Mouse (Mus musculus) myocyte (in vitro differentiated cells): Measurements from ENCODE around the gene Pkp1. TPM values are rescaled to one million over a fixed set of nuclear protein-coding genes. Genes with fewer than 3 reads are reported as not detected.

Experiments used
- H3K27me3 ChIP-seq: one replicate; pipeline ENCODE4 v1.6.1; 2011; ENCODE audit not compliant: control insufficient read depth, insufficient read depth, insufficient read length
- H3K36me3 ChIP-seq: one replicate; pipeline ENCODE4 v1.6.1; 2011; ENCODE audit not compliant: control insufficient read depth, insufficient read depth
- H3K4me2 ChIP-seq: one replicate; pipeline ENCODE4 v1.6.1; 2011; ENCODE audit warnings: low read depth, control low read depth
- H3K4me3 ChIP-seq: one replicate; pipeline ENCODE4 v1.5.1; 2011; ENCODE audit warnings: mild to moderate bottlenecking, control low read depth, moderate library complexity
- H3K79me2 ChIP-seq: one replicate; pipeline ENCODE4 v1.6.1; 2011; ENCODE audit not compliant: control insufficient read depth, insufficient read depth
- H3ac ChIP-seq: one replicate; pipeline ENCODE4 v1.6.1; 2011; ENCODE audit not compliant: control insufficient read depth, insufficient read length
- CEBPB ChIP-seq: IDR thresholded peaks from 2 replicates; pipeline ENCODE4 v1.6.1; 2011; ENCODE audit warnings: mild to moderate bottlenecking, moderate library complexity; ENCODE audit not compliant: poor library complexity, insufficient read depth, severe bottlenecking
- E2F4 ChIP-seq: IDR thresholded peaks from one replicate; pipeline ENCODE4 v1.6.1; 2011; ENCODE audit warnings: mild to moderate bottlenecking, control low read depth, moderate library complexity; ENCODE audit not compliant: insufficient read depth
- MAX ChIP-seq: IDR thresholded peaks from one replicate; pipeline ENCODE4 v1.6.1; 2011; ENCODE audit warnings: low read depth, mild to moderate bottlenecking, control low read depth
- MYOD1 ChIP-seq, 3 experiments: IDR thresholded peaks; one replicate each; pipeline ENCODE4 v1.6.1; 2011; ENCODE audit warnings: control low read depth in 2 of 3, low read depth in 2 of 3, mild to moderate bottlenecking in 2 of 3, moderate library complexity in 1 of 3; ENCODE audit not compliant: insufficient read length in 2 of 3, control insufficient read depth in 1 of 3
- MYOG ChIP-seq, 3 experiments: IDR thresholded peaks; one replicate each; pipeline ENCODE4 v1.6.1; 2011; ENCODE audit warnings: control low read depth in 2 of 3, low read depth in 2 of 3, mild to moderate bottlenecking in 2 of 3; ENCODE audit not compliant: insufficient read length in 2 of 3, control insufficient read depth in 1 of 3, insufficient read depth in 1 of 3
- POLR2A ChIP-seq: IDR thresholded peaks from one replicate; pipeline ENCODE4 v1.6.1; 2011; ENCODE audit warnings: low read depth, mild to moderate bottlenecking, control low read depth, moderate library complexity; ENCODE audit not compliant: insufficient read length
- POLR2AphosphoS2 ChIP-seq: IDR thresholded peaks from one replicate; pipeline ENCODE4 v1.6.1; 2011; ENCODE audit warnings: low read depth, control low read depth; ENCODE audit not compliant: insufficient read length
- REST ChIP-seq: IDR thresholded peaks from one replicate; pipeline ENCODE4 v1.6.1; 2011; ENCODE audit warnings: mild to moderate bottlenecking, control low read depth, moderate library complexity; ENCODE audit not compliant: insufficient read depth, insufficient read length
- SRF ChIP-seq: IDR thresholded peaks from one replicate; pipeline ENCODE4 v1.6.1; 2011; ENCODE audit warnings: low read depth; ENCODE audit not compliant: control insufficient read depth, insufficient read length
- TCF12 ChIP-seq: IDR thresholded peaks from one replicate; pipeline ENCODE4 v1.6.1; 2011; ENCODE audit warnings: mild to moderate bottlenecking, control low read depth; ENCODE audit not compliant: poor library complexity, insufficient read depth, severe bottlenecking
- TCF3 ChIP-seq: IDR thresholded peaks from one replicate; pipeline ENCODE4 v1.6.1; 2011; ENCODE audit warnings: low read depth, control low read depth; ENCODE audit not compliant: insufficient read length
- USF1 ChIP-seq: IDR thresholded peaks from one replicate; pipeline ENCODE4 v1.6.1; 2011; ENCODE audit warnings: low read depth, mild to moderate bottlenecking, control low read depth, moderate library complexity
- polyA plus RNA-seq: library from polyadenylated mRNA; unstranded; fragments of >200 nt; fragmentation: generic; extraction: Trizol; gene quantifications from one replicate; pipeline ENCODE4 v1.2.1, GENCODE M21; 2012; ENCODE audit warnings: missing spikeins

Gene Pkp1
- polyA plus RNA-seq, 1 experiment, result 74.8 TPM

DNA sequence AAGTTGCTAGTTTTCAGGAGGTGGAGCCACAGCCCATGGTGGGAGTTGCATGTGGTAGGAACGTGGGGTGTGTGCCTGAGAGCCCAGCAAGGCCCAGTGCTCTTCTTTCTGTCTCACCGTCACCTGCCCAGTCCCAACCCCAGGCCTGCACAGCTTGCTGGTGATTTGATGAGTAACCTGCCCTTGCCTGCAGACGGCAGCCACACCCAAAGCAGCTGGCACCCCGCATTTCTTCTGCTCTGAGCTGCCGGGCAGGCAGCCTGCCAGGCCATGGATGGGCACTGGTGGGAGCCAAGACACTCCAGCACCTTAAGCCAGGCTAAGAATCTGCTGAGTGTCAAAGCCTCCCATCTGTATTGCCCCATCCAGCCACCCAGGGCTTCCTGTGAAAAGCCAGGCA lies 6.8 kb upstream of the Pkp1 start:
- no peaks in the 10 kb centered on the region for H3K79me2 ChIP-seq
- H3K4me3 ChIP-seq, result no peak overlapping the region
- TF ChIP-seq CEBPB, result no peak
- peak; percentile 74 for TF ChIP-seq TCF3
- TF ChIP-seq MYOD1 (IDR thresholded peaks at IDR 0.05; ENCODE audit: control insufficient read depth in 1 of 3, insufficient read length in 2 of 3, low read depth in 2 of 3), result peak in 2 of 3 experiments; percentile 89 to 99
- TF ChIP-seq POLR2AphosphoS2, result no peak
- TF ChIP-seq USF1, result no peak
- TF ChIP-seq MAX, result no peak
- TF ChIP-seq SRF, result no peak
- TF ChIP-seq POLR2A, result no peak
- TF ChIP-seq MYOG (IDR thresholded peaks at IDR 0.05; ENCODE audit: control insufficient read depth in 1 of 3, insufficient read depth in 1 of 3, insufficient read length in 2 of 3, low read depth in 2 of 3), result peak; percentile 70 to 98 (median 85)
- TF ChIP-seq REST, result no peak
- no peak for TF ChIP-seq E2F4
- peak; percentile 58 for TF ChIP-seq TCF12
- peak overlapping the region; percentile 47 for H3K4me2 ChIP-seq
- no peaks in the 10 kb centered on the region for H3K36me3 ChIP-seq
- H3ac ChIP-seq, result no peak overlapping the region
- H3K27me3 ChIP-seq, result no peaks in the 10 kb centered on the region

DNA sequence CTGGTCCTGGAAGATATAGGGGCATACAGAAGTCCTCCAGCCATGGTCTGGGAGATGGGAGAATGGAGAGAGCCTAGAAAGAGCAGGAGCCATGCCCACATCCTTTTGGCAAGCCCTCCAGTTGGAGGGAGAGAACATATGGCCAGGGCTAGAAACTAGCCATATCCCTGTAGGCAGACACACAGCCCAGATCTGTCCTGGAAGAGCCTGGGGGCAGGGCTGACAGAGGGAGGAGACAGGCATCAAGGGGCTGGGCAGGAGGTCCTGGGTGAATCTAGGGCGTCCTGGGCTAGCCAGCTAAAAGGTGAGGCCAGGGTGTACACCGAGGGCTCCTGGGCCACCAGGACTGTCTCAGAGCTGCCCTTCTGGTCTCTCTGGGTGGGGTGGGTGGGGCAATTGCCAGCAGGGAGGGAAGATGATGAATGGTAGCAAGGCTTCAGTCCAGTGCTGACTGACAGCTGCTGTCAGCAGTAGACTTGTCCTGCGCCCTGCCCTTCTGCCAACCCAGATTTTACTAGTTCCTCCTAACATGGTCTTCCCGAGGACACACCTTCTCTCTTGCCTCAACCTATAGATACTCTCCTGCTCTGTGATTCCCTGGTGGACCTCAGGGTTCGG lies 5.5 kb upstream of the Pkp1 start:
- Histone ChIP-seq H3K79me2 (no peaks in the 10 kb centered on the region), H3K27me3 (no peaks in the 10 kb centered on the region), H3K4me3 (no peak overlapping the region), H3K4me2 (no peak overlapping the region), H3ac (no peak overlapping the region), H3K36me3 (no peaks in the 10 kb centered on the region)
- no peak for TF ChIP-seq POLR2A
- peak in 2 of 3 experiments; percentile 38 to 77 for TF ChIP-seq MYOD1 (IDR thresholded peaks at IDR 0.05; ENCODE audit: control insufficient read depth in 1 of 3, insufficient read length in 2 of 3, low read depth in 2 of 3)
- peak in 1 of 3 experiments; percentile 47 for TF ChIP-seq MYOG (IDR thresholded peaks at IDR 0.05; ENCODE audit: control insufficient read depth in 1 of 3, insufficient read depth in 1 of 3, insufficient read length in 2 of 3, low read depth in 2 of 3)
- TF ChIP-seq REST, result no peak

DNA sequence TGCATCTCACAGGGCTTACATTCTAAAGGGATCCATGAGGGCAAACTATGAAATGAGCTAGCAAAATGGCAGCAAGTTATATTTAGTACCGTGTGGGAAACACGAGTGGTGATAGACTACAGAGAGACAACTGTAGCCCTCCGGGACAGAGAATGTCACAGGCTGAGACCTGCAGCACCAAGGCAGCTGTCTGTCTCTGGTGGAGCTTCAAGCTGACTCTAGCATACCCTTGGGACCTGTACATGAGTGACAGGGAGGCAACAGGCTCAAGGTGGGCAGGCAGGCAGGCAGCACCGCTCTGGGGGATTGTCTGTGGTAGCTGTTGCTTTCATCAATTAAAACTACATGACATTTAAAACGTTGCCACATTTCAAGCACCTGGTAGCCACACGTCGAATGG lies 4.2 kb upstream of the Pkp1 start:
- Histone ChIP-seq H3K36me3 (no peaks in the 10 kb centered on the region), H3K4me3 (no peak overlapping the region), H3K27me3 (no peaks in the 10 kb centered on the region), H3K79me2 (peaks cover 4% of the 10 kb centered on the region), H3K4me2 (no peak overlapping the region), H3ac (no peak overlapping the region)
- peak in 2 of 3 experiments; percentile 30 to 62 for TF ChIP-seq MYOD1 (IDR thresholded peaks at IDR 0.05; ENCODE audit: control insufficient read depth in 1 of 3, insufficient read length in 2 of 3, low read depth in 2 of 3)
- no peak for TF ChIP-seq TCF12
- TF ChIP-seq MAX, result no peak
- no peak for TF ChIP-seq SRF
- no peak for TF ChIP-seq E2F4
- no peak for TF ChIP-seq POLR2AphosphoS2
- TF ChIP-seq MYOG (IDR thresholded peaks at IDR 0.05; ENCODE audit: control insufficient read depth in 1 of 3, insufficient read depth in 1 of 3, insufficient read length in 2 of 3, low read depth in 2 of 3), result peak in 2 of 3 experiments; percentile 22 to 63
- no peak for TF ChIP-seq CEBPB

DNA sequence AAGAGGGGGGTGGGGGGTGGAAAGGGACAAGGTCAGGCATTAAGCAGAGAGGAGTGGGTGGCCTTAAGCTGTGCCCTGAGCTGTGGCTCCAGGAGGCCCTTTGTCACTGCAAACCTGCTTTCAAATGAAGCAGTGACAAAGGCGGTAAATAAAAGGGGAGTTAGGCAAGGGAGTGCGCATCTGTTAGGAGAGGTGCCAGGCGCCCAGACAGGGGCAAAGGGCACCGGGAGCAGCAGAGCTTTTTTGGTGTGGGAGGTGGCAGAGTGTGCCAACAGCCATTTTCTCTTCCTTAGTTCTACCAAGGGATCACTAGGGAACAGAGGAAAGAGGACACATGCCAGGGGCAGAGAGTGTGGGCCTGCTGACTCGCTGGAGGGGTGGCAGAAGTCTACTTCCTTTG lies 1.8 kb downstream of the Pkp1 start:
- Histone ChIP-seq H3K4me3 (peak overlapping the region; percentile 85), H3K4me2 (peak overlapping the region; percentile 99), H3K27me3 (no peaks in the 10 kb centered on the region), H3K79me2 (peaks cover 64% of the 10 kb centered on the region), H3K36me3 (peaks cover 9% of the 10 kb centered on the region), H3ac (no peak overlapping the region)
- TF ChIP-seq POLR2A (no peak), TCF3 (no peak), MYOD1 (IDR thresholded peaks at IDR 0.05; ENCODE audit: control insufficient read depth in 1 of 3, insufficient read length in 2 of 3, low read depth in 2 of 3) (no peak), MAX (no peak), SRF (no peak), USF1 (no peak), CEBPB (no peak), MYOG (IDR thresholded peaks at IDR 0.05; ENCODE audit: control insufficient read depth in 1 of 3, insufficient read depth in 1 of 3, insufficient read length in 2 of 3, low read depth in 2 of 3) (no peak), TCF12 (no peak), POLR2AphosphoS2 (no peak), REST (no peak), E2F4 (no peak)
